Mouse (Mus musculus) cerebellum, adult 2 months (tissue): ENCODE data around the gene Gngt2.

Experiments used
- CTCF ChIP-seq: fragments of 200-500 bp; IDR thresholded peaks from 2 replicates; pipeline ENCODE4 v1.5.1; 2011; ENCODE audit warnings: low read depth, mild to moderate bottlenecking, control low read depth, low read length, moderate library complexity, borderline replicate concordance; ENCODE audit not compliant: insufficient read depth
- POLR2A ChIP-seq: fragments of 200-500 bp; IDR thresholded peaks from 2 replicates; pipeline ENCODE4 v1.6.1; 2011; ENCODE audit warnings: low read length, control low read depth, borderline replicate concordance; ENCODE audit not compliant: insufficient read depth

DNA sequence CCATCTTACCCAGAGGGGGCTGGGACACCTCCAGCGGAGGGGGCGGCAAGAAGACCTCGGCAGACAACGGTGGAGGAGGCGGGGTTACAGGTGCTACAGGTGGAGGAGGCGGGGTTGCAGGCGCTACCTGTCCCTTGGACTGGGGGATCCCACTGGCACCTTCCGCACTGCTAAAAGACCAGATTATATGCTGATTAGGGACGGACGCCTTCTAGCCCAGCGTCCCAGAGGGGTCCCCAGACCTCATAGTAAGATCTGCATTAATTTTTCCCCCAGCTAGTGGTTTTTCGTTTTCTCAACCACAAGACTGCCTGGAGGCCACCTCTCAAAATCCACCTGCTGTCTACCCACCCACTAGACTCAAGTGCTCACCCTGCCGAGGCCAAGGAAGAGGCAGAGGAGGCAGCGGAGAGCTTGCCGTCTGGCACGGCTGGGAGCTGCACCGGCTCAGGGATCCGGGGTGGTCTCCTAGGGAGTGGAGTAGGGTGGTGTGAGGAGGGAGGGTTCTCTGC, 3.3 kb upstream of the Gngt2 start:
- TF ChIP-seq CTCF (no peak), POLR2A (no peak)
